Mouse (Mus musculus) thymus, adult 2 months (tissue): ENCODE measurements around the gene Glyr1.

Experiments used
- CTCF ChIP-seq: fragments of 200-500 bp; IDR thresholded peaks from 2 replicates; pipeline ENCODE4 v1.5.1; 2012; ENCODE audit warnings: mild to moderate bottlenecking, control low read depth, low read length, moderate library complexity, borderline replicate concordance; ENCODE audit not compliant: control insufficient read depth, poor library complexity, insufficient read depth; ENCODE audit errors: extremely low read depth
- POLR2A ChIP-seq: fragments of 200-500 bp; IDR thresholded peaks from 2 replicates; pipeline ENCODE4 v1.6.1; 2012; ENCODE audit warnings: mild to moderate bottlenecking, low read length, control low read depth, moderate library complexity; ENCODE audit not compliant: control insufficient read depth, poor library complexity, insufficient read depth; ENCODE audit errors: extremely low read depth

DNA sequence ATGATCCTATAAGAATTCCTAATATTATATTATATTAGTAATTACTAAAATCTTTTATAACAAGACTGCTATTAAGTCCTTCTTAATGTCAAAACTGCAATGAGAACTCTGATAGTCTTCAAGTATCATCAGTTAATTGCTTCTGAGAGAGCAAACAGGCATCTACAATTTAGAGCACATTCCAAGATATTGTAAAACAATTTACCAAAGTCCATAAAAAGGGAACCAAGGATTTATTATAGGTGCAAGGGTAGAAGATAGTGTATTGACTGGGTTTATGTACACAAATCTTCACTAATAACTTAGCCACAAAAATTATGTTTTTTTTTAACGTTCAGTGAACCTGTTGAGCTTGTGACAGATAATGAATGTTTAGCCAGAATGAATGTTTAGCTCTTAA lies 50.7 kb downstream of the Glyr1 start:
- no peak for TF ChIP-seq CTCF
- TF ChIP-seq POLR2A, result no peak
